Mouse (Mus musculus) hindbrain, embryonic 16.5 days (tissue): ENCODE results near the gene Mgme1. TPM values are rescaled to one million over a fixed set of nuclear protein-coding genes. Genes with fewer than 3 reads are reported as not detected.

ENCODE experiments used
- ATAC-seq: fragments of 200-750 bp; cut with Nextera tagmentation; 2 replicates; pipeline ENCODE4 v1.8.0; 2017; ENCODE audit warnings: moderate TSS enrichment, moderate library complexity
- H3K27ac ChIP-seq: fragments of 300-500 bp; sonication (generic); 2 replicates; pipeline ENCODE4 v1.5.1; 2014; ENCODE audit warnings: low read depth, mild to moderate bottlenecking, control low read depth, low read length, moderate library complexity
- H3K27me3 ChIP-seq: fragments of 300-500 bp; sonication (generic); replicated peaks from 2 replicates; pipeline ENCODE4 v1.6.1; 2014; ENCODE audit warnings: low read length; ENCODE audit not compliant: control insufficient read depth, insufficient read depth
- H3K36me3 ChIP-seq: fragments of 300-500 bp; sonication (generic); 2 replicates; pipeline ENCODE4 v1.6.1; 2014; ENCODE audit warnings: mild to moderate bottlenecking, low read length, moderate library complexity, mixed read lengths; ENCODE audit not compliant: control insufficient read depth, insufficient read depth
- H3K4me1 ChIP-seq: fragments of 300-500 bp; sonication (generic); 2 replicates; pipeline ENCODE4 v1.6.1; 2014; ENCODE audit warnings: low read depth, low read length; ENCODE audit not compliant: control insufficient read depth, insufficient read depth
- H3K4me2 ChIP-seq: fragments of 300-500 bp; sonication (generic); 2 replicates; pipeline ENCODE4 v1.6.1; 2014; ENCODE audit warnings: mild to moderate bottlenecking, low read length, control low read depth, moderate library complexity
- H3K4me3 ChIP-seq: fragments of 300-500 bp; sonication (generic); 2 replicates; pipeline ENCODE4 v1.5.1; 2014; ENCODE audit warnings: mild to moderate bottlenecking, low read length, control low read depth, moderate library complexity
- H3K9ac ChIP-seq: fragments of 300-500 bp; sonication (generic); 2 replicates; pipeline ENCODE4 v1.6.1; 2014; ENCODE audit warnings: low read depth, mild to moderate bottlenecking, control low read depth, low read length, moderate library complexity
- H3K9me3 ChIP-seq: fragments of 300-500 bp; sonication (generic); 2 replicates; pipeline ENCODE4 v1.6.1; 2014; ENCODE audit warnings: mild to moderate bottlenecking, low read length, moderate library complexity; ENCODE audit not compliant: control insufficient read depth
- WGBS: fragments of 180-500 bp; shearing (Covaris S2); extraction: QIAGEN DNeasy Blood & Tissue Kit; methylation state at CpG from one replicate; pipeline ENCODE4 v1.1.7; 2014; 5-methylcytosine and 5-hydroxymethylcytosine counted together
- polyA plus RNA-seq: library from polyadenylated mRNA; unstranded; fragments of >200 nt; fragmentation: Nextera tagmentation; extraction: Ambion mirVana; gene quantifications from 2 replicates; pipeline ENCODE4 v1.2.1, GENCODE M21; 2015

Mgme1 gene
- polyA plus RNA-seq, 1 experiment from 2014 or later: 12.4 TPM

DNA sequence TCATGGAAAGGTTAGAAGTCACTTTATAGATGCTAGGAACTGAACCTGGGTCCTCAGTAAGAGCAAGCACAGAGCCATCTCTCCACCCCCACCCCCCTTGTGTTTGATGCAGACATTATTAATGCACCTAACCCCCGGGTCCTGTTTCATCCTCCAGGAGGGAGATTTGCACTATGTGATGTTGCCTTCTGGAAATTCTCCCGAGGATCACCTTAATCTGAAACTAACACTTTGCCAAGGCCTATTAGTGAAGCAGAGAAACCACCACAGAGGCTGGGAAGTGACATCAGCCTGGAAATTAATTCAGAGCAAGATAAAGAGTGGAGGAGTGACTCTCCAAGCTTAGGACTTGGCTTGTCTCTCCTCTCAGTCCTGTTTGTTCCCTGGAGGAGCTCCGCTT is 53.8 kb downstream of the Mgme1 start:
- WGBS: 79% methylated on average over 3 of the region's 3 CpGs

DNA sequence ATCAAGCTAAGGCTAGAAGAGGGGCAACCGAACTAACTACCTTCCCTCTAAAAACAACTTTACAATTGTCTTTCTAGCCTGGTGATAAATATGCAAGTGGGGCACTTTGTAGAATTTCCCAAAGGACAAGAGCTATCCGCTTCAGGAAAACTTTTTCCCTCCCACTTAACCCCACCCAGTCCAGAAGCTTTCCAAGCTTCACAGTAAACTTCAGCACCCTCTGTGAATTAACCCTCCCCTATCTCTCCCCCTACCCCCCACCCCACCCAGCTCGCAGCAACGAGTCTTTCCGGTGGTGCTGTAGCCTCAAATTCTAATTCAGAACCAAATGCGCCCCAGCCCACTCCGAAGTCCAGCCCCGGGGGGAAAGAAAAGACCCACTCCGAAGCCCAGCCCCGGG is 59.0 kb downstream of the Mgme1 start:
- Histone ChIP-seq H3K4me2 (no peak overlapping the region), H3K4me1 (peaks cover 29% of the 10 kb centered on the region), H3K36me3 (no peaks in the 10 kb centered on the region), H3K27ac (no peak overlapping the region), H3K9ac (no peak overlapping the region), H3K4me3 (no peak overlapping the region), H3K9me3 (no peaks in the 10 kb centered on the region), H3K27me3 (peaks cover 41% of the 10 kb centered on the region)
- 4% methylated on average over 10 of the region's 10 CpGs for WGBS
- no peak for ATAC-seq

More for the DNA sequence above, 53.8 kb downstream of the Mgme1 start:
- no peaks in the 10 kb centered on the region for H3K36me3 ChIP-seq
- ATAC-seq: no peak
- H3K9ac ChIP-seq: no peak overlapping the region
- H3K27me3 ChIP-seq: peaks cover 11% of the 10 kb centered on the region
- no peak overlapping the region for H3K4me3 ChIP-seq
- no peaks in the 10 kb centered on the region for H3K4me1 ChIP-seq
- no peaks in the 10 kb centered on the region for H3K9me3 ChIP-seq
- H3K4me2 ChIP-seq: no peak overlapping the region
- no peak overlapping the region for H3K27ac ChIP-seq

DNA sequence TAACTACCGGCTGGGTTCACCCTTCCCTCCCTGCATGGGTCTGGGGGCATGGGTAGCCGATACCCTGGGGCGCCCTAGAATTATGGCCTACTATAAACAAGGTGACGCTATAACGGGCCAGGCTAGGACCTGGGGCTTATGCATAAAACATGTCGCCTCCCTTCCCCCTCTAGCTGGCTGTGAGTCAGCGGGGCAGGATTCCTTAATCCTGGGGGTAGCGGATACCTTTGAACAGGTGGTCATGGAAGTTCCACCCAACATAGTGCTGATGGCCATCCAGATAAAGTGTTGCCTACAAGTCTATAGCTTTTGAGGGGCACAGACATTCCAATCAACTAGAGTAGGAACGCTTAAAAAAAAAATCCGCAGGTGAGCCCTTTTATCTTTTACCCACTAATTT is 59.5 kb downstream of the Mgme1 start:
- H3K27ac ChIP-seq: no peak overlapping the region
- H3K9me3 ChIP-seq: no peaks in the 10 kb centered on the region
- H3K4me2 ChIP-seq: no peak overlapping the region
- no peak for ATAC-seq
- no peaks in the 10 kb centered on the region for H3K36me3 ChIP-seq
- H3K4me1 ChIP-seq: peaks cover 29% of the 10 kb centered on the region
- peaks cover 46% of the 10 kb centered on the region for H3K27me3 ChIP-seq
- WGBS: 2% methylated on average over 10 of the region's 10 CpGs
- H3K9ac ChIP-seq: no peak overlapping the region
- H3K4me3 ChIP-seq: no peak overlapping the region

DNA sequence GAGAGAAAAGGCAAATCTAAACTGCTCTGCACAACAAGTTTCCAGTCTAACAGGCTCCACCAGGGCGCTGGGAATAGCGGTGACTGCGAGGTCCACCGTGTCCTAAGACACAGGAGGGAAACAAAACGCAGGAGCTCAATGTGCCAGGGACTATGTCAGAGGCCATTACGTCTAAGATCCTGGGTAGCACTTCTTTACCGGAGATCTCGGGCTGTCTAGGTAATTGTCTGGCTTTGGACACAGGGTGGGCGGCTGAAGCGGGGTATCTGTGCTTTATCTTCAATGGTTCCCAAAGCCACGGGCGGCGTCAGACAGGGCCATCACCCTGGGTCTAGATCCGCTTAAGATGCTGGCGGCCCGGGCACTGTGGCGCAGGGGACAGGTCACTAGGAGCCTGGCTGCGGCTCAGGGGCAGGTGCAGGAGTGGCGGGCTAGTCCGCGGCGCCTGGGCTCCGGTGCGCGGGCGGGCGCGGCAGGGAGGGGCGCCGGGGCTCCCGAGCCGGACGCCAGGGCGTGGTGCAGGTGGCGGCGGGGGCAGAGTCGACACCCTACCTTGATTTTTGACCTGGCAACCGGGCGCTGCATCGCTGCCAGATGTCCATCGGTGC is 60.0 kb downstream of the Mgme1 start:
- Histone ChIP-seq H3K36me3 (no peaks in the 10 kb centered on the region), H3K4me1 (peaks cover 29% of the 10 kb centered on the region), H3K27me3 (peaks cover 51% of the 10 kb centered on the region), H3K9me3 (no peaks in the 10 kb centered on the region), H3K4me2 (peak overlapping the region; percentile 95), H3K9ac (peak overlapping the region; percentile 46), H3K27ac (no peak overlapping the region), H3K4me3 (peak overlapping the region; percentile 52)
- ATAC-seq: no peak
- WGBS: 1% methylated on average over 29 of the region's 41 CpGs

Other genes with a start within 250 kb of the Mgme1 start
- not detected in 2 replicates for gene Banf2, start 237.6 kb upstream of the Mgme1 start, polyA plus RNA-seq
- 68.0 and 72.8 TPM in 2 replicates for gene Snx5, start 243 bp downstream of the Mgme1 start, polyA plus RNA-seq
- gene Ovol2, start 61.5 kb downstream of the Mgme1 start, polyA plus RNA-seq: 0.10 TPM in 1 of 2 replicates, not detected in the other
- 23.2 and 29.5 TPM in 2 replicates for gene Kat14, start 98.3 kb downstream of the Mgme1 start, polyA plus RNA-seq
- 1.3 and 2.2 TPM in 2 replicates for gene Pet117, start 98.3 kb downstream of the Mgme1 start, polyA plus RNA-seq